10 mouse cellular contexts compared by ENCODE assay signal in the genomic region with DNA sequence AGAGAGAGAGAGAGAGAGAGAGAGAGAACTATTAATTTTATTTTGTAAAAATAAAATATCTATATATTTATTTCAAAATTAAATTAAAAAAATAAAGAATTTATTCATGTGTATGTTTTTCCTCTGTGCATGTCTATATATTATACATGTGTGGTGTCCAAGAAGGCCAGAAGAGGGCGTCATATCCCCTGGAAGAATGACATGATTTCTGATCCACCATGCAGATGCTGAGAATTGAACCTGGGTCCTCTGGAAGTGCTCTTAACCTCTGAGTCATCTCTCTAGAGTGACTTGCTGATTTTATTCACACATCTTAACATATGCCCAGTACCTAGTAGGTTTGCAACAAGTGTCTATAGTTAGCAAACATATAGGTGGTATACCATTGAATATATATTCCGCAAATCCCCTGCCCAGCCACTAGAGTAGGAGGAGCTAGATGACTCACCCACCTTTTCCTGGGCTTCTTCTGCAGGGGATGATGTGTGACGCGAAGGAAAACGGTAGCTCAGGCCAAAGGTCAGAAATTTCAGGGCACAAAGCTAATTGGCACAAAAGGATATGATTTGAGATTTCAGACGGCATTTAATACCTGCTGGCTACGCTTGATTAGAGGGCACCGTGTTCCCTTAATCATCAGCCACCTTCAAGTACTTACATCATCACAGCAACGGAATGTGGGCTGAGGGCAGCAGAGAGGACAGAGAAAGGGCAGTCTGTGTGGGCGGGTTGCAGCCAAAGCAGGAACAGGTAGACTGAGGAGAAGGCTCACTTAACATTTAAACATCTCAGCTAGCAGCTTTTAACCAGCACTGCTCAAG.
DNase-seq lines count a peak whose midpoint lies in the region; ATAC-seq and TF ChIP-seq lines count a peak whose summit lies in the region.
"Had no signal": no experiment of that assay in that cellular context is flagged by ENCODE, and none has a peak within 500 bp of the region (broad histone marks: within the 10 kb centered on the region; RNA-seq: fewer than 3 reads in every experiment).

No protein-coding gene starts in this region.

- no peak for TF ChIP-seq POLR2A in ES-Bruce4 (IDR thresholded peaks at IDR 0.05; ENCODE audit: insufficient read depth, low read length)

- H3K9me3 ChIP-seq in heart, embryonic 16.5 days (replicated peaks; ENCODE audit: control insufficient read depth, low read length), result 0 out of 2 replicates have a peak, but pooled peaks cover 3% of the 10 kb centered on the region
- no peaks in the 10 kb centered on the region for H3K9me3 ChIP-seq in ES-Bruce4 (replicated peaks; ENCODE audit: control insufficient read depth, insufficient read depth, low read length, poor library complexity, severe bottlenecking)
- no peaks in the 10 kb centered on the region for H3K9me3 ChIP-seq in liver, postnatal 0 days (ENCODE audit: low read length)

- TF ChIP-seq EP300 in ES-Bruce4 (IDR thresholded peaks at IDR 0.05; ENCODE audit: insufficient read depth, low read depth, low read length), result no peak
- no peak for TF ChIP-seq EP300 in liver, postnatal 0 days (IDR thresholded peaks at IDR 0.05; ENCODE audit: low read depth)

- DNase-seq in heart, postnatal 14 days, result no peak
- peak; percentile 19 for DNase-seq in liver, postnatal 0 days
- DNase-seq in spleen, postnatal 10 days (ENCODE audit: low spot score in 2 of 2), result no peak
- DNase-seq in adrenal gland, postnatal 10 days, result no peak
- no peak for DNase-seq in thymus, postnatal 36 days
- DNase-seq: left cerebral cortex, postnatal 4 days had no signal

- H3K4me1 ChIP-seq in heart, embryonic 16.5 days (ENCODE audit: control insufficient read depth, insufficient read depth, low read length), result peaks cover 4% of the 10 kb centered on the region
- H3K4me1 ChIP-seq in ES-Bruce4 (ENCODE audit: control insufficient read depth, insufficient read depth, low read length), result no peaks in the 10 kb centered on the region
- 0 out of 2 replicates have a peak, but pooled peaks cover 2% of the 10 kb centered on the region for H3K4me1 ChIP-seq in liver, postnatal 0 days (ENCODE audit: insufficient read depth)

- peak overlapping the region; percentile 34; the same call in 1 of the 2 replicates for H3K4me2 ChIP-seq in heart, embryonic 16.5 days (ENCODE audit: low read depth, low read length)
- H3K4me2 ChIP-seq in liver, postnatal 0 days (ENCODE audit: low read depth, low read length), result peak overlapping the region; percentile 39; the same call in 1 of the 2 replicates

- no peak for ATAC-seq in heart, embryonic 16.5 days (replicated peaks; ENCODE audit: extremely low read depth, insufficient read depth, low FRiP score)
- ATAC-seq in granulocyte monocyte progenitor cell, adult 5-6 weeks (replicated peaks; ENCODE audit: poor library complexity, severe bottlenecking), result peak; percentile 73
- no peak for ATAC-seq in liver, postnatal 0 days

- TF ChIP-seq CTCF in ES-Bruce4 (IDR thresholded peaks at IDR 0.05; ENCODE audit: low read depth, low read length), result no peak
- TF ChIP-seq CTCF in liver, postnatal 0 days (IDR thresholded peaks at IDR 0.05; ENCODE audit: low read depth), result no peak

- H3K4me3 ChIP-seq in heart, embryonic 16.5 days (ENCODE audit: low read length), result no peak overlapping the region
- H3K4me3 ChIP-seq in ES-Bruce4 (ENCODE audit: low read depth, low read length), result no peak overlapping the region
- H3K4me3 ChIP-seq in liver, postnatal 0 days (ENCODE audit: low read depth, low read length), result no peak overlapping the region

- intact Hi-C loops in heart, postnatal 14 days (cut with DNase I), result no loop called here

- no peak overlapping the region for H3K27ac ChIP-seq in heart, embryonic 16.5 days (ENCODE audit: low read length)
- 0 out of 2 replicates have a peak overlapping the region, but pooled peaks have one; percentile 2 for H3K27ac ChIP-seq in ES-Bruce4 (ENCODE audit: insufficient read depth, low read length)
- no peak overlapping the region for H3K27ac ChIP-seq in liver, postnatal 0 days (ENCODE audit: low read depth)

- no peaks in the 10 kb centered on the region for H3K36me3 ChIP-seq in heart, embryonic 16.5 days (ENCODE audit: control insufficient read depth, insufficient read depth)
- no peaks in the 10 kb centered on the region for H3K36me3 ChIP-seq in ES-Bruce4 (ENCODE audit: control insufficient read depth, insufficient read depth, low read length, poor library complexity, severe bottlenecking)
- H3K36me3 ChIP-seq in liver, postnatal 0 days (replicated peaks; ENCODE audit: insufficient read depth, low read length), result no peaks in the 10 kb centered on the region
- H3K36me3 ChIP-seq: G1E had no signal

- no peak overlapping the region for H3K9ac ChIP-seq in heart, embryonic 16.5 days (ENCODE audit: low read length)
- no peak overlapping the region for H3K9ac ChIP-seq in ES-Bruce4 (ENCODE audit: low read depth, poor library complexity, severe bottlenecking)
- H3K9ac ChIP-seq in liver, postnatal 0 days (replicated peaks), result no peak overlapping the region

- 26% methylated on average over 10 of the region's 10 CpGs for WGBS in heart, embryonic 16.5 days
- 33% methylated on average over 10 of the region's 10 CpGs for WGBS in liver, postnatal 0 days (ENCODE audit: insufficient replicate concordance)

- no peaks in the 10 kb centered on the region for H3K27me3 ChIP-seq in heart, embryonic 16.5 days (ENCODE audit: control insufficient read depth, insufficient read depth, low read length)
- no peaks in the 10 kb centered on the region for H3K27me3 ChIP-seq in ES-Bruce4 (ENCODE audit: control insufficient read depth, insufficient read depth, low read length, poor library complexity, severe bottlenecking)
- no peaks in the 10 kb centered on the region for H3K27me3 ChIP-seq in liver, postnatal 0 days (ENCODE audit: insufficient read depth, low read length)
